Mouse (Mus musculus): ENCODE measurements around the gene Plet1. TPM values are rescaled to one million over a fixed set of nuclear protein-coding genes. Genes with fewer than 3 reads are reported as not detected.

The Plet1 gene
- 23.0 and 52.4 TPM in 2 replicates for polyA plus RNA-seq (2012; rRNA removed; ENCODE audit: low replicate concordance)

GRCm38 (mm10) chr9:50494311-50494710 lies at the start of gene Plet1:
Gene Plet1, plus strand, starts transcription at chr9:50494525.

GRCm38 (mm10) chr9:50528293-50528892 lies 34.1 kb downstream of the Plet1 start, which contains the start of gene Pts:
Gene Pts, minus strand, starts transcription at chr9:50528724.

GRCm38 (mm10) chr9:50554241-50555093 lies 60.1 kb downstream of the Plet1 start, which contains the start of gene Il18:
Gene Il18, plus strand, starts transcription at chr9:50554827.

GRCm38 (mm10) chr9:50555094-50555446 lies 60.7 kb downstream of the Plet1 start, which contains the start of gene Bco2:
Gene Bco2, minus strand, starts transcription at chr9:50555181.

Other genes with a start within 250 kb of the Plet1 start
- 46.1 and 184 TPM in 2 replicates for gene Rpl10-ps3, start 149.6 kb upstream of the Plet1 start, polyA plus RNA-seq (2012; rRNA removed; ENCODE audit: low replicate concordance)
- 41.4 and 42.1 TPM in 2 replicates for gene Pts, start 34.2 kb downstream of the Plet1 start, polyA plus RNA-seq (2012; rRNA removed; ENCODE audit: low replicate concordance)
- gene Il18, start 60.3 kb downstream of the Plet1 start, polyA plus RNA-seq (2012; rRNA removed; ENCODE audit: low replicate concordance), result 6.0 and 6.4 TPM in 2 replicates
- gene Bco2, start 60.7 kb downstream of the Plet1 start, polyA plus RNA-seq (2012; rRNA removed; ENCODE audit: low replicate concordance), result 0.41 and 1.1 TPM in 2 replicates
- not detected in 2 replicates for gene Tex12, start 66.8 kb downstream of the Plet1 start, polyA plus RNA-seq (2012; rRNA removed; ENCODE audit: low replicate concordance)
- 195 and 408 TPM in 2 replicates for gene Sdhd, start 109.3 kb downstream of the Plet1 start, polyA plus RNA-seq (2012; rRNA removed; ENCODE audit: low replicate concordance)
- 107 and 163 TPM in 2 replicates for gene Timm8b, start 109.4 kb downstream of the Plet1 start, polyA plus RNA-seq (2012; rRNA removed; ENCODE audit: low replicate concordance)
- 0.35 and 0.47 TPM in 2 replicates for gene Pih1d2, start 122.8 kb downstream of the Plet1 start, polyA plus RNA-seq (2012; rRNA removed; ENCODE audit: low replicate concordance)
- gene Nkapd1, start 122.9 kb downstream of the Plet1 start, polyA plus RNA-seq (2012; rRNA removed; ENCODE audit: low replicate concordance), result 5.4 and 6.1 TPM in 2 replicates
- 41.2 and 97.6 TPM in 2 replicates for gene Dlat, start 165.3 kb downstream of the Plet1 start, polyA plus RNA-seq (2012; rRNA removed; ENCODE audit: low replicate concordance)
- 3.7 and 6.5 TPM in 2 replicates for gene Dixdc1, start 245.0 kb downstream of the Plet1 start, polyA plus RNA-seq (2012; rRNA removed; ENCODE audit: low replicate concordance)

Measured in mammary gland, adult 2 months (tissue).